Mouse (Mus musculus): ENCODE results near the gene Itpr1. TPM values are rescaled to one million over a fixed set of nuclear protein-coding genes. Genes with fewer than 3 reads are reported as not detected.

Gene Itpr1
- polyA plus RNA-seq, 1 experiment from 2014 or later: 2.3 TPM

- no peak overlapping the region for H3K4me2 ChIP-seq
- no peak overlapping the region for H3K27ac ChIP-seq
- DNase-seq (no peak), ATAC-seq (ENCODE audit: low read depth) (no peak)
- H3K4me1 ChIP-seq (replicated peaks): peaks cover 21% of the 10 kb centered on the region
- 73% methylated on average over 8 of the region's 8 CpGs for WGBS (ENCODE audit: insufficient replicate concordance)
- no peak overlapping the region for H3K9ac ChIP-seq
- no peak overlapping the region for H3K4me3 ChIP-seq (replicated peaks)
- no peaks in the 10 kb centered on the region for H3K27me3 ChIP-seq
- no peaks in the 10 kb centered on the region for H3K9me3 ChIP-seq (replicated peaks)
- 0 out of 2 replicates have a peak, but pooled peaks cover 2% of the 10 kb centered on the region for H3K36me3 ChIP-seq
These were observed 31.7 kb downstream of the Itpr1 start for GRCm38 (mm10) chr6:108244571-108244970.

DNA sequence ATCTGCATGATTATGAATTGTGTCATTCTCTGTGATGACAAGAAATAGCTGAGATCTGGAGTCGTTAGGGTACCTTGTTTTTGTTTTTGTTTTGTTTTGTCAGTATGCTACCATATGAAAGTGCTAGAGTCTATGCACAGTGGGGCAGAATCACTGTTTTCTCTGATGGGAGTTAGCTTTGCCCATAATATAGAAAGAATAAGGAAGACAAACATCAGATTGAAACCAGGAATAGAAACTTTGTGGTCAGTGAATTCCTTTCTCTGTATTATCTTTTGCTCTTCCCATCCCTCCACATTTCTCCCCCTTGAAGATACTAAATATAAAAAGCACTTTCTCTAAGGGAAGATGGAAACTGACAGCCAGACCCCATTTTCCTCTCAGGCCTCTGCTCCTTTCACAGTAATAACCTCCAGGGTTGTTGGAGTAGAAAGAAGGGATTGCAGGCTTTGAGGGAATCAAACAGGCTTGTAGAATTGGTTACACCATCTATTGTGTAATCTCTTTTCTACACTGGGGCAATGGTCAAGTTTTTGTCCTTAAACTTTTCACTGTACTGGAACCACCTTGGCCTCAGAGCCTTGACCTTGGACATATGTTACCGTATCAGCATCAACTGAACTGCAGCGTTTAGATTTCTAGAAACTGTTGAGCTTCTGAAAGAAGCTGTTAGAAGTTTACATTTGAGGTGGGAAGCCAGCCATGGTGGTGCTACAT, 33.6 kb downstream of the Itpr1 start:
- H3K4me2 ChIP-seq: no peak overlapping the region
- no peak overlapping the region for H3K27ac ChIP-seq
- ATAC-seq (ENCODE audit: low read depth) (no peak), DNase-seq (no peak)
- H3K27me3 ChIP-seq: no peaks in the 10 kb centered on the region
- H3K9me3 ChIP-seq (replicated peaks): no peaks in the 10 kb centered on the region
- WGBS (ENCODE audit: insufficient replicate concordance): 56% methylated on average over 3 of the region's 3 CpGs
- H3K4me3 ChIP-seq (replicated peaks): no peak overlapping the region
- peaks cover 23% of the 10 kb centered on the region for H3K4me1 ChIP-seq (replicated peaks)
- no peak overlapping the region for H3K9ac ChIP-seq
- H3K36me3 ChIP-seq: 0 out of 2 replicates have a peak, but pooled peaks cover 2% of the 10 kb centered on the region

GRCm38 (mm10) chr6:108247211-108247610, 34.3 kb downstream of the Itpr1 start:
- WGBS (ENCODE audit: insufficient replicate concordance): 57% methylated on average over 3 of the region's 3 CpGs
- H3K4me2 ChIP-seq: no peak overlapping the region
- H3K4me3 ChIP-seq (replicated peaks): no peak overlapping the region
- H3K27me3 ChIP-seq: no peaks in the 10 kb centered on the region
- H3K4me1 ChIP-seq (replicated peaks): peaks cover 26% of the 10 kb centered on the region
- H3K27ac ChIP-seq: no peak overlapping the region
- no peak for ATAC-seq (ENCODE audit: low read depth)
- 0 out of 2 replicates have a peak, but pooled peaks cover 2% of the 10 kb centered on the region for H3K36me3 ChIP-seq
- no peaks in the 10 kb centered on the region for H3K9me3 ChIP-seq (replicated peaks)
- DNase-seq: no peak
- no peak overlapping the region for H3K9ac ChIP-seq

DNA sequence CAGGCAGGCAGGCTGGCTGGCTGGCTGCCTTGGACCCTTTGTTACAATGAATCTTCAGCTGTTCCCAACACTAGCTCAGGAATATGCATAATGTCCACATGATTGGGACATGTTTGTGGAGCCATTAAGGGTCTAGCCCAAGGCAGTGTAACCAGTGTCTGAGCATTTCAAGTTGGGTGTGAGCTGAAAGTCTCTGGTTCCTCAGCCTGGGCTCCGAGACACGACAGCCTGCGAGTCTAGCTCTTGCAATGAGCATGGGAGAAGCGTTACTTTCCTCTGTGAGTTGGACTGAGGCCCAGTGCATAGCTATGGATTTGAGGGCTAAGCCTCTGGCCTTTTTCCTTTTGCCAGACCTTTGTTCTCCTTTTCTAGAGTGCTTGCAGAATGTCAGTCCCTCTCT, 35.6 kb downstream of the Itpr1 start:
- H3K36me3 ChIP-seq: no peaks in the 10 kb centered on the region
- no peak overlapping the region for H3K9ac ChIP-seq
- no peak overlapping the region for H3K4me3 ChIP-seq (replicated peaks)
- no peaks in the 10 kb centered on the region for H3K9me3 ChIP-seq (replicated peaks)
- ATAC-seq (ENCODE audit: low read depth) (no peak), DNase-seq (no peak)
- WGBS (ENCODE audit: insufficient replicate concordance): 63% methylated on average over 4 of the region's 4 CpGs
- no peaks in the 10 kb centered on the region for H3K27me3 ChIP-seq
- no peak overlapping the region for H3K27ac ChIP-seq
- H3K4me2 ChIP-seq: no peak overlapping the region
- peaks cover 27% of the 10 kb centered on the region for H3K4me1 ChIP-seq (replicated peaks)

- DNase-seq (peak; percentile 6), ATAC-seq (ENCODE audit: low read depth) (peak; percentile 70)
- Histone ChIP-seq H3K9ac (no peak overlapping the region), H3K36me3 (no peaks in the 10 kb centered on the region), H3K27ac (no peak overlapping the region), H3K27me3 (no peaks in the 10 kb centered on the region), H3K9me3 (replicated peaks) (no peaks in the 10 kb centered on the region), H3K4me2 (no peak overlapping the region), H3K4me1 (replicated peaks) (peaks cover 27% of the 10 kb centered on the region), H3K4me3 (replicated peaks) (no peak overlapping the region)
- WGBS (ENCODE audit: insufficient replicate concordance): 39% methylated on average over 9 of the region's 9 CpGs
These were observed 36.4 kb downstream of the Itpr1 start for GRCm38 (mm10) chr6:108249031-108249917.

- peaks cover 27% of the 10 kb centered on the region for H3K4me1 ChIP-seq (replicated peaks)
- 66% methylated on average over 3 of the region's 3 CpGs for WGBS (ENCODE audit: insufficient replicate concordance)
- ATAC-seq (ENCODE audit: low read depth): no peak
These were observed 37.0 kb downstream of the Itpr1 start for GRCm38 (mm10) chr6:108249918-108250225.

DNA sequence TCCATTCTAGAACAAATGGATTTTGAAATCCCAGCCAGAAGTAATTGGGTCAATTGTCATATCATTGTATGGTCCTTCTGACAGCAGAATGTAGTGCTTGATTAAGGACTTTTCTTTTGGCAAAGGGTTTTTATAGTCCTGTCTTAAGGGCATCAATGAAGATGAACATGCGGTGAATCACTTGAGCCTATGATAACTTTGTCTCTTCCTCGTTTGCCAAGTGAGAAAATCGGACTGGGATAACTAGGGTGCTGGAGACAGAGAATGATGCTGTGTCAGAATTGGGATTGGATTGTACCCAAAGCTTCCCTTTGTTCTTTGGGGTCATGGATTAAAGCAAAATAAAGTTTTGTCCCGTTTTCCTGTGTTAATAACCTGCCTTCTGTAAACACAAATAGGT, 37.5 kb downstream of the Itpr1 start:
- Histone ChIP-seq H3K27ac (no peak overlapping the region), H3K4me2 (no peak overlapping the region), H3K36me3 (no peaks in the 10 kb centered on the region), H3K4me1 (replicated peaks) (peaks cover 27% of the 10 kb centered on the region), H3K4me3 (replicated peaks) (no peak overlapping the region), H3K9ac (no peak overlapping the region), H3K9me3 (replicated peaks) (no peaks in the 10 kb centered on the region), H3K27me3 (no peaks in the 10 kb centered on the region)
- 73% methylated on average over 4 of the region's 4 CpGs for WGBS (ENCODE audit: insufficient replicate concordance)
- DNase-seq: no peak
- no peak for ATAC-seq (ENCODE audit: low read depth)

More at GRCm38 (mm10) chr6:108249918-108250225, 37.0 kb downstream of the Itpr1 start:
- DNase-seq: no peak
- H3K4me3 ChIP-seq (replicated peaks): no peak overlapping the region
- no peaks in the 10 kb centered on the region for H3K9me3 ChIP-seq (replicated peaks)
- H3K4me2 ChIP-seq: no peak overlapping the region
- H3K27me3 ChIP-seq: no peaks in the 10 kb centered on the region
- H3K9ac ChIP-seq: no peak overlapping the region
- H3K36me3 ChIP-seq: no peaks in the 10 kb centered on the region
- H3K27ac ChIP-seq: no peak overlapping the region

- Histone ChIP-seq H3K4me1 (replicated peaks) (peaks cover 25% of the 10 kb centered on the region), H3K9ac (no peak overlapping the region), H3K9me3 (replicated peaks) (no peaks in the 10 kb centered on the region), H3K4me2 (no peak overlapping the region), H3K27ac (no peak overlapping the region), H3K27me3 (no peaks in the 10 kb centered on the region), H3K4me3 (replicated peaks) (no peak overlapping the region), H3K36me3 (no peaks in the 10 kb centered on the region)
- DNase-seq (no peak), ATAC-seq (ENCODE audit: low read depth) (no peak)
- whole genome bisulfite sequencing (ENCODE audit: insufficient replicate concordance): 76% methylated on average over 13 of the region's 13 CpGs
These were observed 39.9 kb downstream of the Itpr1 start for GRCm38 (mm10) chr6:108252565-108253360.

GRCm38 (mm10) chr6:108254132-108255064, 41.5 kb downstream of the Itpr1 start:
- WGBS (ENCODE audit: insufficient replicate concordance): 71% methylated on average over 9 of the region's 9 CpGs
- Histone ChIP-seq H3K27me3 (no peaks in the 10 kb centered on the region), H3K27ac (no peak overlapping the region), H3K36me3 (no peaks in the 10 kb centered on the region), H3K4me2 (no peak overlapping the region), H3K9ac (no peak overlapping the region), H3K4me1 (replicated peaks) (peaks cover 18% of the 10 kb centered on the region), H3K9me3 (replicated peaks) (no peaks in the 10 kb centered on the region), H3K4me3 (replicated peaks) (no peak overlapping the region)
- no peak for ATAC-seq (ENCODE audit: low read depth)
- DNase-seq: no peak

DNA sequence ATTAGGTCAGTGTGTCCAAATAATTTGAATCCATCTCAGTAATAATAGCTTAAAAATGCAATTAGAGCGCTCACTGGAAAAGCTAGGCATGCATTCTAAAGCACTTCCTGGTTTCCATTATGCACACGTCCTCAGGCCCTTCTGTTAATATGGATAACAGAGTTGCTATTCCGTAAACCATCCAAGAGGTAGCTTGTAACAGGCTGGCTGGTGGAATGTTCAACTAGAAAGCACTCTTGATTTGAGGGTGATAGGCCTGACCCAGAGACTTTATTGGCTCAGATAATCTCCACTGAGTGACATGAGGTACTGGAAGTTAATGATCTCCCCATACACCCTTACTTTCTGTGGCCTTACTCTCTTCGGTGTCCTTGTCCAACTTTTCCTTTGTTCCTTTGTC, 43.0 kb downstream of the Itpr1 start:
- Histone ChIP-seq H3K9me3 (replicated peaks) (no peaks in the 10 kb centered on the region), H3K27me3 (no peaks in the 10 kb centered on the region), H3K9ac (no peak overlapping the region), H3K4me3 (replicated peaks) (no peak overlapping the region), H3K4me2 (no peak overlapping the region), H3K36me3 (no peaks in the 10 kb centered on the region), H3K27ac (no peak overlapping the region), H3K4me1 (replicated peaks) (peaks cover 29% of the 10 kb centered on the region)
- DNase-seq (no peak), ATAC-seq (ENCODE audit: low read depth) (no peak)
- WGBS (ENCODE audit: insufficient replicate concordance): 73% methylated on average over 4 of the region's 4 CpGs
